Mouse (Mus musculus) right cerebral cortex, postnatal 14 days (tissue): Measurements from ENCODE around the gene Stra6.

ENCODE experiments used
- DNase-seq: peaks from one replicate; pipeline ENCODE4 v3.0.0; 2022

Stra6 gene

GRCm38 (mm10) chr9:58184456-58184855, 120.9 kb downstream of the Stra6 start:
- DNase-seq: no peak

GRCm38 (mm10) chr9:58194222-58194621, 130.6 kb downstream of the Stra6 start:
- no peak for DNase-seq

GRCm38 (mm10) chr9:58195671-58196070, 132.1 kb downstream of the Stra6 start:
- DNase-seq: no peak

- DNase-seq: no peak
Measured at GRCm38 (mm10) chr9:58196141-58196540, 132.6 kb downstream of the Stra6 start.

- no peak for DNase-seq
Measured at GRCm38 (mm10) chr9:58196610-58197567, 133.3 kb downstream of the Stra6 start.

- peak; percentile 68 for DNase-seq
Measured at GRCm38 (mm10) chr9:58197781-58198701, 134.5 kb downstream of the Stra6 start.

GRCm38 (mm10) chr9:58198801-58199371, 135.3 kb downstream of the Stra6 start:
- DNase-seq: peak; percentile 45

- DNase-seq: no peak
Measured at GRCm38 (mm10) chr9:58199381-58200269, 136.0 kb downstream of the Stra6 start.

- DNase-seq: no peak
Measured at GRCm38 (mm10) chr9:58200270-58201090, 136.9 kb downstream of the Stra6 start.

- DNase-seq: peak; percentile 35
Measured at GRCm38 (mm10) chr9:58201091-58201842, 137.7 kb downstream of the Stra6 start.

- peak; percentile 57 for DNase-seq
Measured at GRCm38 (mm10) chr9:58201861-58202549, 138.4 kb downstream of the Stra6 start.

- DNase-seq: peak; percentile 40
Measured at GRCm38 (mm10) chr9:58202676-58203453, 139.3 kb downstream of the Stra6 start.
